Mouse (Mus musculus) C2C12 (cell line): Measurements from ENCODE around the gene Pole4.

Source experiments
- CEBPB ChIP-seq: IDR thresholded peaks from one replicate; pipeline ENCODE4 v1.6.1; 2011; ENCODE audit warnings: low read depth, mild to moderate bottlenecking, control low read depth, moderate library complexity
- CTCF ChIP-seq: IDR thresholded peaks from one replicate; pipeline ENCODE4 v1.5.1; 2011; ENCODE audit not compliant: control insufficient read depth, insufficient read depth, insufficient read length
- FOSL1 ChIP-seq: IDR thresholded peaks from one replicate; pipeline ENCODE4 v1.8.0; 2011; ENCODE audit warnings: mild to moderate bottlenecking, low read length; ENCODE audit not compliant: poor library complexity, insufficient read depth, severe bottlenecking
- MAX ChIP-seq: IDR thresholded peaks from one replicate; pipeline ENCODE4 v1.6.1; 2011; ENCODE audit warnings: mild to moderate bottlenecking, control low read depth
- MYOD1 ChIP-seq: IDR thresholded peaks from one replicate; pipeline ENCODE4 v1.6.1; 2011; ENCODE audit warnings: low read depth; ENCODE audit not compliant: control insufficient read depth, insufficient read length
- MYOG ChIP-seq: IDR thresholded peaks from one replicate; pipeline ENCODE4 v1.6.1; 2011; ENCODE audit not compliant: control insufficient read depth, insufficient read length; ENCODE audit errors: extremely low read depth
- USF1 ChIP-seq: IDR thresholded peaks from one replicate; pipeline ENCODE4 v1.6.1; 2011; ENCODE audit warnings: low read depth, mild to moderate bottlenecking, control low read depth, moderate library complexity

DNA sequence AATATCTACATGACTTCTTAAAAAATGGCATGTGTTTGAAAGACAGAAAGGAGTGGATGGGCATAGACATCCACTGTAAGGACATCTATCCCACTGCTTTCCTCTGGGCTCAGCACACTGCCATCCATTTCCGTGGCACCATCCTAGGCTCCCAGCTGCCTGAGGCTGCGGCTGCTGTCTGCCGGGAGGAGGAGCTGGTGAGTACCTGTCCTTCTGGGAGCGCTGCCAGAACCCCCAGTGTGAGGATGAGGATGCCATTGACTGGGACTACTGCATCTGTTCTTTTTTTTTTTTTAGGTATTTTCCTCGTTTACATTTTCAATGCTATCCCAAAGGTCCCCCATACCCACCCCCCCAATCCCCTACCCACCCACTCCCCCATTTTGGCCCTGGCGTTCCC, 119.8 kb downstream of the Pole4 start:
- TF ChIP-seq MYOD1 (no peak), CTCF (no peak), USF1 (no peak), MYOG (no peak), MAX (no peak), CEBPB (no peak), FOSL1 (no peak)
